Mouse (Mus musculus) small intestine, adult 2 months (tissue): ENCODE measurements around the gene 6030408B16Rik. TPM values are rescaled to one million over a fixed set of nuclear protein-coding genes. Genes with fewer than 3 reads are reported as not detected.
A peak's percentile ranks its signal among the peaks of the same experiment; 100 is the strongest.

Experiments used
- H3K27ac ChIP-seq: fragments of 200-500 bp; 2 replicates; pipeline ENCODE4 v1.5.1; 2012; ENCODE audit warnings: low read depth, low read length, control low read depth, inconsistent platforms; ENCODE audit not compliant: insufficient read depth
- H3K27me3 ChIP-seq: fragments of 200-500 bp; 2 replicates; pipeline ENCODE4 v1.6.1; 2012; ENCODE audit warnings: mild to moderate bottlenecking, moderate library complexity, low read length, inconsistent platforms; ENCODE audit not compliant: control insufficient read depth, insufficient read depth
- H3K36me3 ChIP-seq: fragments of 200-500 bp; 2 replicates; pipeline ENCODE4 v1.6.1; 2012; ENCODE audit warnings: mild to moderate bottlenecking, low read length, control low read depth, inconsistent platforms; ENCODE audit not compliant: control insufficient read depth, insufficient read depth
- H3K4me1 ChIP-seq: fragments of 200-500 bp; 2 replicates; pipeline ENCODE4 v1.6.1; 2012; ENCODE audit warnings: low read length, inconsistent platforms, mixed read lengths; ENCODE audit not compliant: control insufficient read depth, insufficient read depth, insufficient read length
- H3K4me3 ChIP-seq: fragments of 200-500 bp; 2 replicates; pipeline ENCODE4 v1.5.1; 2012; ENCODE audit warnings: low read depth, mild to moderate bottlenecking, control low read depth, inconsistent platforms, low read length, moderate library complexity
- CTCF ChIP-seq: fragments of 200-500 bp; IDR thresholded peaks from 2 replicates; pipeline ENCODE4 v1.5.1; 2012; ENCODE audit warnings: low read depth, mild to moderate bottlenecking, control low read depth, inconsistent platforms, low read length, moderate library complexity, mixed read lengths; ENCODE audit not compliant: insufficient replicate concordance, insufficient read length; ENCODE audit errors: extremely low read depth
- POLR2A ChIP-seq: fragments of 200-500 bp; IDR thresholded peaks from 2 replicates; pipeline ENCODE4 v1.6.1; 2012; ENCODE audit warnings: low read depth, mild to moderate bottlenecking, control low read depth, inconsistent platforms, low read length, moderate library complexity
- WGBS: fragments of 180-500 bp; shearing (Covaris S2); methylation state at CpG from one replicate; pipeline ENCODE4 v1.1.7; 2018; 5-methylcytosine and 5-hydroxymethylcytosine counted together
- polyA plus RNA-seq: library from polyadenylated mRNA; depleted of rRNA; stranded (reverse); fragments of >200 nt; gene quantifications from 2 replicates; pipeline ENCODE4 v1.2.3, GENCODE M21; 2012; rRNA removed

Gene 6030408B16Rik
- polyA plus RNA-seq, 1 experiment = 0.14 TPM

- Histone ChIP-seq H3K4me3 (no peak overlapping the region), H3K27ac (no peak overlapping the region)
Measured at GRCm38 (mm10) chr15:101338359-101338758, 45.3 kb downstream of the 6030408B16Rik start.

GRCm38 (mm10) chr15:101339537-101339936, 46.5 kb downstream of the 6030408B16Rik start:
- H3K27ac ChIP-seq = no peak overlapping the region
- no peak overlapping the region for H3K4me3 ChIP-seq
- WGBS = 0% methylated on average over 2 of the region's 2 CpGs
- H3K27me3 ChIP-seq = no peaks in the 10 kb centered on the region
- no peaks in the 10 kb centered on the region for H3K36me3 ChIP-seq
- TF ChIP-seq POLR2A (no peak), CTCF (peak; percentile 89; the same call in 1 of the 2 replicates)
- peaks cover 6% of the 10 kb centered on the region; the same call in 1 of the 2 replicates for H3K4me1 ChIP-seq

More at GRCm38 (mm10) chr15:101338359-101338758, 45.3 kb downstream of the 6030408B16Rik start:
- TF ChIP-seq POLR2A (no peak), CTCF (no peak)
- H3K27me3 ChIP-seq = no peaks in the 10 kb centered on the region
- H3K36me3 ChIP-seq = no peaks in the 10 kb centered on the region
- H3K4me1 ChIP-seq = peaks cover 6% of the 10 kb centered on the region; the same call in 1 of the 2 replicates
- whole genome bisulfite sequencing = 88% methylated on average over 4 of the region's 4 CpGs

- Histone ChIP-seq H3K27me3 (no peaks in the 10 kb centered on the region), H3K4me1 (no peaks in the 10 kb centered on the region), H3K36me3 (no peaks in the 10 kb centered on the region), H3K27ac (no peak overlapping the region), H3K4me3 (no peak overlapping the region)
- peak; percentile 68; the same call in 1 of the 2 replicates for TF ChIP-seq CTCF
- TF ChIP-seq POLR2A = no peak
- WGBS = 67% methylated on average over 5 of the region's 5 CpGs
Measured at GRCm38 (mm10) chr15:101341797-101342515, 48.9 kb downstream of the 6030408B16Rik start.

Other genes with a start within 250 kb of the 6030408B16Rik start
- gene Gm47841, start 245.8 kb upstream of the 6030408B16Rik start, polyA plus RNA-seq = 0.18 TPM in 1 of 2 replicates, not detected in the other
- 2.9 and 7.8 TPM in 2 replicates for gene Fignl2, start 214.6 kb upstream of the 6030408B16Rik start, polyA plus RNA-seq
- not detected in 2 replicates for gene Ankrd33, start 177.5 kb upstream of the 6030408B16Rik start, polyA plus RNA-seq
- gene Acvrl1, start 164.7 kb upstream of the 6030408B16Rik start, polyA plus RNA-seq = 19.6 and 35.5 TPM in 2 replicates
- gene Acvr1b, start 119.1 kb upstream of the 6030408B16Rik start, polyA plus RNA-seq = 21.5 and 46.0 TPM in 2 replicates
- gene Grasp, start 69.0 kb upstream of the 6030408B16Rik start, polyA plus RNA-seq = 7.3 and 8.5 TPM in 2 replicates
- 6.5 and 9.7 TPM in 2 replicates for gene Nr4a1, start 38.9 kb upstream of the 6030408B16Rik start, polyA plus RNA-seq
- 13.7 and 38.4 TPM in 2 replicates for gene Atg101, start 8.9 kb upstream of the 6030408B16Rik start, polyA plus RNA-seq
- gene Krt80, start 77.0 kb downstream of the 6030408B16Rik start, polyA plus RNA-seq = 0.61 and 2.5 TPM in 2 replicates
- 35.1 and 43.1 TPM in 2 replicates for gene Krt7, start 117.8 kb downstream of the 6030408B16Rik start, polyA plus RNA-seq
- gene Krt87, start 145.6 kb downstream of the 6030408B16Rik start, polyA plus RNA-seq = 0.29 and 0.30 TPM in 2 replicates
- not detected in 2 replicates for gene Krt88, start 154.5 kb downstream of the 6030408B16Rik start, polyA plus RNA-seq
- gene Krt81, start 170.5 kb downstream of the 6030408B16Rik start, polyA plus RNA-seq = not detected in 2 replicates
- not detected in 2 replicates for gene Krt86, start 180.3 kb downstream of the 6030408B16Rik start, polyA plus RNA-seq
- 0.08 and 0.48 TPM in 2 replicates for gene Krt83, start 198.3 kb downstream of the 6030408B16Rik start, polyA plus RNA-seq
- gene Gm49425, start 224.0 kb downstream of the 6030408B16Rik start, polyA plus RNA-seq = not detected in 2 replicates
- gene Krt84, start 239.6 kb downstream of the 6030408B16Rik start, polyA plus RNA-seq = 0.27 TPM in 1 of 2 replicates, not detected in the other